Mouse (Mus musculus) embryo, embryonic 10 days (tissue): ENCODE data around the gene Trmo.

Source experiments
- DNase-seq: peaks from one replicate; pipeline ENCODE4 v3.0.0-alpha.2; 2015; ENCODE audit warnings: low spot score

Trmo gene

DNA sequence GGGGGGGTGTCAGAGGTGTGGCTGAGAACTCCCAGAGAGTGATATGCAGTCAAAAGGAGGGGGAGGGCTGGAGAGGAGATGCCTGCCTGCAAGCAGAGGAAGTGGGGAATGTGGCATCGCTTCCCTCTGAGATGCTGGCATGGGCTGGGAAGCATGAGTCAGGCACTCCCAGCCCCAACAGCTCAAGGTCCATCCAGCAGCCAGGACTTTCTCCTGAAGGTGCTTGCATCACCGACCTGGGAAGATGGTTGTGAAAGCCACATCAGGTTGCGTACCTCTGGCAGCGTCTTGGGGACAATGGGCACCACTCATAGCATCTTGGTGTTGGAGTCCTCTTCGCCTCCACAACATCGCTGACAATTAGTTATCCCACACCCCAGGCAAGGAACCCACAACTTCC lies 18.8 kb downstream of the Trmo start:
- no peak for DNase-seq

DNA sequence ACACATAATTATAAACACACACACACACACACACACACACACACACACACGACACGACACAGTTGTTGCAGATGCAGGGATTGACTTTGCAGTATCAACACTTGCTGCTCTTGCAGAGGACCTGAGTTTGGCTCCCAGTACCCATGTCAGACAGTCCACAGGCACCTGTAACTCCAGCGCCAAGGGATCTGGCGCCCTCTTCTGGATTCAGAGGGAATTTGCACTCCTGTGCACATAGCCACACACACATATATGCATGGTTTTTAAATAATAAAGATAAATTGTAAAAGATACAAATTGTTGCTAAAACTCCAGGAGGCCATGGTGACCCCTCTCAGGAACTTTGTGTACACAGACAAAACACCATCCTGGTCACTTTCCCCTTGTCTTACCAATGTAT lies 20.2 kb downstream of the Trmo start:
- no peak for DNase-seq

DNA sequence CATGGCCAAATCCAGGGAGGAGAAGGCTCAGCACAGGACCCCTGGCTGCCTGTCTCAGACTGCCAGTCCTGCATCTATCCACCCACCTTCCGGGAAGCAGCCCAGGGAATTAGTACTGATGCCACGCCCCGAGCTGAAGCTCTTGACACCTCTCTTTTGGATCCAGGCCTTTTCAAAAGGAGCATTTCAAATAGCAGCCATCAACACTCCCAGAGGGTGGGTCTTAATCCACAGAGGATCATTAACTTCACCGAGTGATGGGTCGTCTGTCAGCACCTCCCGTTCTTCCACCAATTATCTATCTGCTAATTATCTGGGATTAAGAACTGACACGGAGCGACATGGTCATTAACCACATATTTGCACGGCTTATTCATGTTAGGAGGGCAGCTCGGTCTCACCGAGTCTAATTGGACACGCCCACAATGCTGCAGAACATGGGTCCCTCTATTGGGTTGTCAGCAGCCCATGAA lies 21.7 kb downstream of the Trmo start:
- DNase-seq, result peak; percentile 25

DNA sequence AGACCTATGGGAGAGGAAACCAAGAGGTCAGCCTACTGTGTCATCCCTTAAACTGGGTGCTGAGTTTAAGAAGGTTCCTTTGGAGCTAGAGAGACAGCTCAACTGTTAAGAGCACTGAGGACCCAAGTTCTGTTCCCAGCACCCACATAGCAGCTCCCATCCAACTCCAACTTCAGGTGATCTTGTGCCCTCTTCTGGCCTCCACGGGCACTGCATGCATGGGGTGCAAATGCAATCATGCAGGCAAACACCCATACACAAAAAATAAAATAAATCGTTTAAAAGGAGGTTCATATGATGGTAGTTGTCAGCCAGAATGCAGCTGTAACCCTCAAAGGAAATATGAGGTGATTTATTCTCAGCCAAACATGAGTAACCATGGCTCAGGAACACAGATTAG lies 24.9 kb downstream of the Trmo start:
- DNase-seq, result no peak

DNA sequence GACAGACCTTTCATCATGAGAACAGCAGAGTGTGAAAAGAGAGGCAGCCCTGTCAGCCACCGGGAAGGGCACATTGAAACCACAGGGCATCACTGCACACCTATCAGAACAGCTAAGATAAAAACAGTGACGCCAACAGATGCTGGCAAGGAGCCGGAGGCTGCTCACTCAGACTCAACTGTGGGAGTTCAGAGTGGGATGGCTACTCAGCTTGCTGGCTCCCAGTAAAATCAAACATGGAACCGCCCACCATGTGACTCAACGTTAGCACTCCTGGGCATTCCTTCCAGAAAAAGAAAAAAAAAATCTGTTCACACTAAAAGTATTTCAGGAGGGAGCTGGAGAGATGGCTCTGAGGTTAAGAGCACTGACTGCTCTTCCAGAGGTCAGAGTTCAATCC lies 28.0 kb downstream of the Trmo start:
- DNase-seq, result no peak

DNA sequence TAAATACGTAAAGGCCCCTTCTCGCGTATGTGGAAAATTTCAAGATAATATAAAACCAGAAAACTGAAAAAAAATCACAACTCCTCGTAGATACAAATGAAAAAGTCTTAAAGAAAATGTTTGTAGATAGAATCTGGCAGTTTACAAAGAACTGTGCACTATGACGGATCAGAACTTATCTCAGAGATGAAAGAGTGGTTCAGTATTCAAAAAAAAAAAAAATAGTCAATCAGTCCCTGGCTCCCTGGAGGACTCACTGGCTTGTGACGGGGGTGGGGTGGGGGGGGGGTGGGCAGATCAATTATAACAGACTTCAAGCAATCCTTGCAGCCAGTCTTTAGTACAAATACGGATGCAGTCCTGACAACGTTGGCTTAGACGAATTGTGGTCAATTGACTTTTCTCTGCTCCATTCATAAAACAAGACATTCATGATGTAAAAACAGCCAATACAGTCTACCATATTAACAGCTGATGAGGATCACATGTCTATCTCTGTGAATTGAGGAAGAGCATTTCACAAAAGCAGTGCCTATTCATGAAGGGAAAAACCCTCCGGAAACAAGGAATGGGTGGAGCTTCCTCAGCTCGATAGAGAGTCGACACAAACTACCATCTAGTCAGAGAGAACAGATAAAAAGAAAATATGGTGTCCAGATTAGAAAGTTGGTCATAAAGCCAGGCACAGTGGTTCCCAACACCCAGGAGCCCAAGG lies 29.5 kb downstream of the Trmo start:
- no peak for DNase-seq

DNA sequence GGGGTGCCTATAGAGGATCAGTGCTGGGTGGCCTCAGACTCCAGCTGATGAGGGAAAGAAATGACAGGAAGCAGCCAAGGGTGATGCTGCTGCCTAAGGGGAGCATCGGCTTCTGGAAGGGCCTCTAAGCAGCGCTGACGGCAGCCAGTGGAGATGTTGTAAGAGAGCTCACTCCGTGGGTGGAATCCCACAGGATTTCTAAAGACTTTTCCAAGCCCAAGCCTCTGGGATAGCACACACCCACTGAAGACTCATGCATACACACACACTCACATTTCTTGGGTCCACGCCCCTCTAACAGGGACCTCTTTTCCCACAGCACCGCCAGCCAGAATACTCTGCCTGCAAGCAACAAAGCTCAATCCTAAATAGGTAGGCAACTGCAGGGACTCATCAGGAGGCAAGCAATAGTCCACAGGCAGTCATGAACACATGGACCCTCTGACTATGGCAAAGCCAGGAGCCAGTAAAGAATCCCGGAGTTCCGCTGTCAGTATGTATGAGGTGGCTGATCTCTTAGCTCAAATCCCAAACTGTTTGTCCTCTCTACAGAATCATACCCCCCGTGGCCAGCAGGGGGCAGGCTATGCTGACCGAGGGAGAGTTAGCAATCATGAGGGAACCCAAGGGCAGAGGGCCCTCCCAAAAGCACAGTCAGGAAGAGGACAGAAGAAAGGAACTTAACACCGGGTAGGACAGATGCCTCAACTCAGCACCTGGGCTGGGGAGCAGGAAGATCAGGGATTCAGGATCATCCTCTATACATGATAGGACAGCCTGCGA lies 32.7 kb downstream of the Trmo start:
- peak; percentile 78 for DNase-seq

DNA sequence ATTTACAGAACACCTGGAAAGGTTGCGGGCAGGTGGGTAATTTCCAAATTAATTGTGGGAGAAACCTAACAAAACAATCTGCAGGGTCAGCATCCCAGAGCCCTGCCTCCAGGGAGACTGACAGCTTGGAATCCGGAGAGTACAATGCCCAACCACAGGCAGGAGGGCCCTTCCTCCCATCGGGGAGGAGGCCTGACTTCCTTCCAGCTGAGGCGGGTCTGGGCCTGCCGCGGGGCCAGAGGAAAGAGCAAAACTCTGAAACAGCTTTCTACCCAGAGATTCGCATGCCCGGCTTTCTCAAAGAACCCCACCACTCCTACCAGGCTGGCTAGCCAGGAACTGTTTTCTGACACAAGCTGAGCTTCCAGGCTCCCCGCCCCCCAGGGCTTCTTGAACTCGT lies 36.2 kb downstream of the Trmo start:
- peak; percentile 52 for DNase-seq

DNA sequence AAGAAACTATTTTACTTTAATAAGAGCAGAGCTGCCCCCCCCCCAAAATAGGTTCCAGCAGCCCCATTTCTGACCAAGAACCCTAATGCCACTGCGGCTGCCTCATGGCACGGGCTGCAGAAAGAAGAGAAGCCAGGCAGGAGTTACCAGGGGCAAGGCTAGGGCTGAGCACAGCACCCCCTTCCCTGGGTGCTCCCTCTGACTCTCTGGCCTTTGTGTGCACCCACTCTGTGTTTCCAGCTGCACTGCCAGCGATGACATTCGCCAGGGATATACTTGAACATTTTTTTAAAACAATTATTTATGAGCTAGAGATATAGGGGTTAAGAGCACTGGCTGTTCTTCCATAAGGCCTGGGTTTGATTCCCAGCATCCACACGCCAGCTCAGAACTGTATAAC lies 39.7 kb downstream of the Trmo start:
- DNase-seq, result no peak

DNA sequence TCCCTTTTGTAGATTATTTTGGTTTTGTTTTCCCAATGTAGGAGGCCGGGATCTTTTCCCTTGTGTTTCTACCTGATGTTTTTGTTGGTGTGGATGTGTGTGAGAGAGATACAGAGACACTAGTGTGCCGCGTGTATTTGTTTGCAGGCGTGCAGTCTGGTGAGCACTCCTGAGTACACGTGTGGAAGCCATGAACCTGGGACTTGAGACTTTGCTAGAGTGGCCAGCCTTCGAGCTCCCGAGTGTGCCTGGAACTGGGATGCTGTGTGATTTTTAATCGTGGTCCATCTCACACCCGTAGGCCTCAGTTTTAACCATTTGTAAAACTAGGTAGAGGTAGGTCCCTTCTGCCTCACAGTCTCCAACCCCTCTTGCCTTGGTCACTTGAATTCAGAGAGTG lies 40.3 kb downstream of the Trmo start:
- no peak for DNase-seq

DNA sequence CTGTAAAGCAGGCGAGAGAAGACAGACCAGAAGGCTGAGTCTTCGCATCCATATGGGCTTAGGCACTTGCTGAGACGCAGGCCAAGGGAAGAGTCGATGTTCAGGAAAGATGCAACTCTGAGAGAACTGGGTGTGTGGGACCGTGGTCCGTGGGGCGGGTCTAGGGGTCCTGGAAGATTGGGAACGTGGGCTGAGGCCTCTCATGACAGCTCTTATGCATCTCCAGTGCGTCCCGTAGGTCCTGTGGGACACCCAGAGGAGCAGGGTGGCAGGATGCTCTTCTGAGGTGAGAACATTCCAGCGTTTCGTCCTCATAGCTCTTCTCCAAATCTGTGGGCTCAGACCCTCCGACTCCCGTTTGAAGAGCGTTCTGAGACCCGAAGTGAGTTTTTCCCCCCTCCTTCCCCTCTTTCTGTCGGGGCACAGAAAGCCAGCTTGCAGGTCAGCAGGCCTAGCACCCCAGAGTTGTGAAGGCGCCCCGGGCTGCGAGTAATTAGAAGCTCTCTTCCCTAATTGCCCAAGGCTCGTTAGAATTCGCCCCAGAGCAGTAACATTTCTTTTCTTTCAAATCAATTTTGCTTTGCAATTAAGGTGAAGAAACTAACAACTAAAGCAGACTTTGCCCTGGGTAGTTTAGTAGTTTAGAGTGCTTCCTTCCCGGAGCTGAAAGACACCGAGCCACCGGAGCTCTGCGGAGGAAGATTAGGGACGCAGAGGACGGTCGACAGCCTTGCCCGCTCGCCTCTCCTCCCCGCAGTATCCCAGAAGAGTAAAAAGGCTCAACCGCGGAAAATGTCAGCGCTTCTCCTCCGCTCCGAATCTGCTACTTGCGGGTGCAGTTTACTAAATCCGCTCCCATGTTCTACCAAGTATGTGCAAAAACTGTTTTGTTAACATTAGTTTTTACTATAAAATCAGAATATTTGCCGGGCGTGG lies 41.4 kb downstream of the Trmo start:
- peak; percentile 37 for DNase-seq

DNA sequence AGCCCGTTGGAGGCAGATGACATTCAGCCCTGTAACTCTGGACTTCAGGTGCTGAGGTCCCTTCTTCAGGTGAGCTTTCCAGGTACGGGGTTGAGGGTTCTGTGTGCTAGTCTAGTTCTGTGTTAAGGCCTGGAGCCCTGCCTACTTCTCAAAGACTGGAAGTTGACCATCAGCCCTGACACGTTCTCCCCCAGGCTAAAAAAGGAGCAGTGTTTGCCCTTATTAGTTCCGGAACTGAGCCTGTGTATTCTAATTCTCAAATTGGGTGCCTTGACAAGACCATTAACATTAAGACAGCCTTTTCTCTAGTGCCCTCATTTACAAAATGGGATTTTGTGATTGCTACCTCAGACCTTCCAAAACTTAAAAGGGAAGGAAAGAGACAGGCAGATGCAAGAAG lies 42.1 kb downstream of the Trmo start:
- DNase-seq, result no peak

DNA sequence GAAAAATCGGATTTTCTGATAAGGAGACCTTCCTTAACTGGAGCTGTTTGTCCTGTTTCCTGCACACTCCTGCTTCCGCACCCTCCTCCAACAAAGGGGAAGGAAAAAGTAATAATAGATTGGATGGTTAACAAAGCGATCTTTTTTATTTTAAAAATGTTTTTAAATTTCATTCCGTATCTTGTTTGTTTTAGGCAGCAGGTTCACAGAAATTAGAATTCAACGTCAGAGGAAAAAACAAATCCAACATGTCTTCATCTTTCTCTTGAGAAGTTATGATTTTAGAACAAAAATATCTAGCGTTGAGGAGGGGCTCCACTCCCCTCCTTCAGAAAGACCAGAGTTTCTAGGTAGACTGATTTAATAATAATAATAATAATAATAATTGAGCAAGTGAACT lies 43.0 kb downstream of the Trmo start:
- no peak for DNase-seq

DNA sequence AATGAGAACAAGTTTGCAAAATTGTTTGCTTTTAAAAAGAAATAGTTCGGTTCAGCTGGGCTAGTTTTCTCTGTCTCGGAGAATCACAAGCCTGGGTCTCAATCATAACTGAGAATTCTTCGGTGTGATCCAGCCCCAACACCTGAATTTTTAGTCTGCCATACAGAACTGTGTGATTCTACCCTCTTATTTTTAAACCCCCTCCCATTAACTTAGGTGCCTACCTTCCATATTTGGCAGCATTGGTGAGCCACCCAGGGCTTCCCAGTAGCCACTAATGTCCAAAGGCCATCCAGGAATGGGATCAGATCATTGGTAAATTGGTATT lies 43.5 kb downstream of the Trmo start:
- DNase-seq, result no peak

DNA sequence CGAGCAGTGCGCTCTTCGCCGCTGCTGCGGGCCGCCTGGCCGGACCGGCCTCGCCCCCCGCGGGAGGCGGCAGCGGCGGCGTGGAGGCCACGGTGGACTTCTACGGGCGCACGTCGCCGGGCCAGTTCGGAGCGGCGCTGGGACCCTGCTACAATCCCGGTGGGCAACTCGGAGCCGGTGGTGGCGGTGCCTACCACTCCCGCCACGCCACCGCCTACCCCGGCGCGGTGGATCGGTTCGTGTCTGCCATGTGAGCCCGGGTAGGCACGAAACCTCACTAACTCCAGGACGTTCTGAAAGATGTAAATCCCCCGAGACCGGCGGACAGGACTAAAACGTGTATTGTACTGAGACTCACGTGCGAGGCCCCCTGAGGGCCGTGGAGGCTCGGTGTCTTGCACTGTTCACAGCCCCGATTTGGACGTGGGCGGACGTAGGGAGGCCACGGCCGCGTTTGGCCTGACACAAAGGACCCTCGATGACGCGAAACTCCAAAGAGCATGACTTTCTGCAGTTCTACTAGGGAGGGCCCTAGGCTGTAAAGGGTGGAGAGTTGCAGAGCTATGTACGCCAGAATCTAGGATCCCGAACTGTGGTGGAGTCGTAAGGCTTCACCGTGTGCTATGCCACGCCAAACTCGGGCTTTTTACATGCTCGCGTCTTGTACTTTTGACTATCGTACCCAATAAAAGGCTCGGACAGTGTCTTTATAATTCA lies 44.0 kb downstream of the Trmo start:
- peak; percentile 13 for DNase-seq

DNA sequence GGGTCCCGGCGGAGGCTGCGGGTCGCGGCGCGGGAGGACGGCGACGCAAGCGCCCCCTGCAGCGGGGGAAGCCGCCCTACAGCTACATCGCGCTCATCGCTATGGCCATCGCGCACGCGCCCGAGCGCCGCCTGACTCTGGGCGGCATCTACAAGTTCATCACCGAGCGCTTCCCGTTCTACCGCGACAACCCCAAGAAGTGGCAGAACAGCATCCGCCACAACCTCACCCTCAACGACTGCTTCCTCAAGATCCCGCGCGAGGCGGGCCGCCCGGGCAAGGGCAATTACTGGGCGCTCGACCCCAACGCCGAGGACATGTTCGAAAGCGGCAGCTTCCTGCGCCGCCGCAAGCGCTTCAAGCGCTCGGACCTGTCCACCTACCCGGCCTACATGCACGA lies 44.9 kb downstream of the Trmo start:
- DNase-seq, result peak; percentile 67

DNA sequence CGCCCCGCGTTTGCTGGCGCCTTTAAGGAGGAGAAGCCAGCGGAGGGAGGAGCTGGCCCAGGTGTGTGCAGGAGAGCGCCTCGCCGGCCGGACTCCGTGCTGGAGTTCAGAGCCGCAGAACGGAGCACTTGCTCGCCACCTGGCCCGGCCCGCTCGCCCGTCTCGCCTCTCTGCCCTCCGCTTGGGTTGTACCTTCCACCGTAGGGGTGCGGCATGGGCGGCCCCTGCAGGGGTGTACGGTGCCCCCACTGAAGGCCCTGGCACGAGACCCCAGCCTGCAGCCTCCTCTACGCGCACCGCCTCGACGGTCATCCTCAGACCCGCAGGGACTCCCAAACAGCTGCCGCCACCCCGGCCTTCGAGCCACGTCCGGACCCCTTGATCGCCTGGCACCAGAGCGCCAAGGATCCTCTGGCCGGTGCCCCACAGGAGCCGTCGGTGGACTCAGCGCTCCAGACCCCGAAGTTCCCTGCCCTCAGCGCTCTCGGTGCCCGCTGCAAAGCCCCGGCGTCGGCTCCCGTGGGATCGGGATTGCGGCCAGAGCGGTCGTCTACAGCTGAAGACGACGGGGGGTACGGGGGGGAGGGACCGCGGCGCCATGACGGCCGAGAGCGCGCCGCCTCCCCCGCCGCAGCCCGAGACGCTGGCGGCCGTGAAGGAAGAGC lies 45.5 kb downstream of the Trmo start, which contains the start of gene Foxe1:
Foxe1 (plus strand) TSS at position 14 of the 665 bp plus-strand sequence.
- peak; percentile 17 for DNase-seq

DNA sequence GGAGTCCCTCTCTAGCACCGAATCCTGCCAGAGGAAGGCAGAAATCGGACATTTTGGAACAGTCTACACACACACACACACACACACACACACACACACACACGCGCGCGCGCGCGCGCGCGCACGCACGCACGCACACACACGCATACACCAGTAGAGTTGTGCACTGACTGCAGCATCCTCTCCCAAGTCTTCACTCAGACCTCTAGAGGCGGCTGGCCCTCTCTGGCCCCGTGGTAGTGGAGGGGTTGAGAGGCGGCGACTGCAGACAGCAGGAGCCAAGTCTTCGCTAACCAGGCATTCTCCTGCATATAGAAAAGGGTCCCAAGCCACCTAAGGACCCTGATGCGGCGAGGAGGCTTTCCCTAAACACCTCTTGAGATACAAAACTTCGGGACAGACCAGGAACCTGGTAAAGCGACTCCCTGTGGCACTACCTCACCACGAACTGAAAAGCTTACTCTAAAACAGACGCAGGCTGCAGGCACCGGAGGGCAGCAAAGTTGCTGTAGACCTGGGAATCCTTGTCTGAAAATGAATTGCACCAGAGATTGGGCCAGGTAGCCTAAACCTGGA lies 46.4 kb downstream of the Trmo start:
- DNase-seq, result peak; percentile 42

DNA sequence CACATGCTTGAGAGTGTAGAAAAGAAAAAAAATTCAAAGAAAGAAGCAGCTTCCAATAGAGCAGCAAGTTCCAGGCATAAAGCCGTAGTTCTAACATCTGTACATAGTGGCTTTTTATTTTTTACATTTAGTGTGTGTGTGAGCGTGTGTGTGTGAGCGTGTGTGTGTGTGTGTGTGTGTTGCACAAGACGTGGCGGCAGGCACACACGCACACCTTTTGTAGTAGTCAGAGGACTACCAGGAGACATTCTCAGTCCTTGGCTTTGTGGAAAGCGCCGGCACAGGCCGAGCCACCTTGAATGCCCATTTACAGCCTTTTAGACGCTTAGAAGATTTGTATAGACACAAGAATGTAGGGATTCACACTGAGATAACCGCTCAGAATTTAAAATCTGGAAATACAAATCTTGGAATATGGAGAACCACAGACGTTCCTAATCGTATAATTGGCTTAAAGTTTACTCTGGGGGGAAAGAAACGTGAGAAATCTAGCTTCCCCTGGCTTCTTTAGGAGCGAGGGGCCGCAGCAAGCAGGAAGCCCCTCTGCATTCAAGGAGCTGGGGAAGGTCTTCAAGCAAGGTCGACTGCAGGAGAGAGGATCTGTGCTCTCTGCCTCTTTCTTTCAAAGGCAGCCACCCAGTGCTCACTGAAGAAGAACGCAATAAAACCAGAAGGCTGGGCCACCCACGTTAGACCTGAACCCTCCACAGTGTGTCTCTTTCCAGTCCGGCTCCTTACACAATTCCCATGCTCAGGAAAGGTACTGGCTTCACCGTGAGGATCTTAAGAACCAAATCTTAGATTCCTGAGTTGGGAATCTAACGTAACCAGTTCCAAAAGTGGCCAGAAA lies 47.2 kb downstream of the Trmo start:
- DNase-seq, result peak; percentile 38

DNA sequence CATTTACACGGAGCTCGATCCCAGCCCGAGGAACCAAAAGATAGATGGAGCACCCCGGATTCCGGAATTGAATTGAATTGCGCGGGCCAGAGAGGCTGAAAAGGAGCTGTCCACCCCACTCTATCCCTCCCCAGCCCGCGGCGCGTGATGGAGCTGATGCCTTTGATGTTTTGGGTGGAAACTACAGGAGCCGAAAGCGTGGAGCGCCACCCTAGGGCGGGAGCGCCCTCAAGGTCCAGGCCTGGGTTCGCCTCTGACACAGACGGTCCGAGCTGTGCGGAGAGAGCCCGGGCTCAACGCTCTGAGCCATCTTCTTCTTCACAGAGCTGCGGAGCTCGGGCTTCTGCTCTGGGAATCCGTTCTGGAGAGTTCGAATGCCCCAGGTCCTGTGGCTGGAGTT lies 49.7 kb downstream of the Trmo start:
- DNase-seq, result no peak
